ENCODE assay signal across 8 mouse cellular contexts in the genomic region with DNA sequence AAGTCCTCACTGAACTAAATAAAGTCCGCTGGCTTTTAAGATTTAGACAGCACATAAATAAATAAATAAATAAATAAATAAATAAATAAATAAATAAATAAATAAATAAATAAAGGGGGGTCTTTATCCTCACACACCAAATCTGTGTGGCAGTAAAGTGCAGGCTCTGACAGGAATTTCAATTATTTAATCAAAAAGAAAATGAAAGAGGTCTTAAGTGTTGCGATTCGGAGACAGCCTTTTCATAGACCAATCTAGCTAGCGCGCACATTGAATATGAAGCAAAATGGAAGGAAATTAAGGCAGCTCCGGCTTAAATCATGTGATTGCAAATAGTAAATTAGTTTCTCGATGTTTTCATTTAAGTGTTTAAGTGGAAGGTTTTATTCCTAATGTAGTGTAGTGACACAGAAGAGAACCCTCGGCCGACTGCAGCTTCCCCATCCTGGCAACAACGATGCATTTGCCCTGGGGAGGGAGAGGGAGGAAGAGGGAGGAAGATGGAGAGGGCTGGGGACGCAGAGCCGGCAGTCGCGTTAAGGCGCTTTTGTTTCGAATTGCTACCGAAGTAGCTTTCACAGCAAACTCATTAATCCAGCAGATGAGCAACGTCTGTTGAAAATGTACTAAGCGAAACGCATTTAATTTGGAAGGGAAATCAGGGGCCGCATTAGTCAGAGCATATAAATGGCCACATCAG. TPM values are rescaled to one million over a fixed set of nuclear protein-coding genes. Genes with fewer than 3 reads are reported as not detected.
DNase-seq lines count a peak whose midpoint lies in the region; ATAC-seq and TF ChIP-seq lines count a peak whose summit lies in the region.

No protein-coding gene starts in this region.

- no peaks in the 10 kb centered on the region for H3K79me2 ChIP-seq in heart, adult 2 months (replicated peaks; ENCODE audit: control insufficient read depth, insufficient read depth, low read length)

- peak overlapping the region; percentile 27 for H3K4me3 ChIP-seq in heart, adult 2 months
- H3K4me3 ChIP-seq in forebrain, embryonic 11.5 days (ENCODE audit: low read depth, low read length) = peak overlapping the region; percentile 15; the same call in 1 of the 2 replicates
- H3K4me3 ChIP-seq in liver, embryonic 12.5 days = peak overlapping the region; percentile 8; the same call in 1 of the 2 replicates

- H3K9ac ChIP-seq in heart, adult 2 months (ENCODE audit: low read depth, low read length) = no peak overlapping the region
- no peak overlapping the region for H3K9ac ChIP-seq in forebrain, embryonic 11.5 days (ENCODE audit: low read length)
- no peak overlapping the region for H3K9ac ChIP-seq in liver, embryonic 12.5 days

- H3K4me2 ChIP-seq in forebrain, embryonic 11.5 days (ENCODE audit: low read depth, low read length, severe bottlenecking) = peak overlapping the region; percentile 46
- H3K4me2 ChIP-seq in liver, embryonic 12.5 days = peak overlapping the region; percentile 27

- ATAC-seq in forebrain, embryonic 11.5 days (replicated peaks; ENCODE audit: low FRiP score) = no peak; the same call in 1 of the 2 replicates
- no peak for ATAC-seq in liver, embryonic 12.5 days

- H3K4me1 ChIP-seq in heart, adult 2 months (ENCODE audit: control insufficient read depth, insufficient read depth, low read length) = no peaks in the 10 kb centered on the region
- H3K4me1 ChIP-seq in forebrain, embryonic 11.5 days (replicated peaks; ENCODE audit: control insufficient read depth, insufficient read depth, low read length) = no peaks in the 10 kb centered on the region
- 0 out of 2 replicates have a peak, but pooled peaks cover 3% of the 10 kb centered on the region for H3K4me1 ChIP-seq in liver, embryonic 12.5 days

- H3K9me3 ChIP-seq in forebrain, embryonic 11.5 days (ENCODE audit: control insufficient read depth, low read length) = no peaks in the 10 kb centered on the region
- H3K9me3 ChIP-seq in liver, embryonic 12.5 days (replicated peaks) = no peaks in the 10 kb centered on the region

- no peaks in the 10 kb centered on the region for H3K36me3 ChIP-seq in heart, adult 2 months (ENCODE audit: control insufficient read depth, insufficient read depth, low read length)
- no peaks in the 10 kb centered on the region for H3K36me3 ChIP-seq in forebrain, embryonic 11.5 days (ENCODE audit: control insufficient read depth, insufficient read depth, low read length)
- H3K36me3 ChIP-seq in liver, embryonic 12.5 days = no peaks in the 10 kb centered on the region

- no peak for TF ChIP-seq EP300 in heart, adult 2 months (IDR thresholded peaks at IDR 0.05; ENCODE audit: insufficient read depth, low read depth, low read length)

- no peak overlapping the region for H3K27ac ChIP-seq in heart, adult 2 months
- no peak overlapping the region for H3K27ac ChIP-seq in forebrain, embryonic 11.5 days (ENCODE audit: low read depth, low read length)
- H3K27ac ChIP-seq in liver, embryonic 12.5 days = no peak overlapping the region

- no peak for TF ChIP-seq POLR2A in heart, adult 2 months (IDR thresholded peaks at IDR 0.05; ENCODE audit: insufficient read depth, low read depth, low read length)

- no peaks in the 10 kb centered on the region for H3K27me3 ChIP-seq in heart, adult 2 months (ENCODE audit: control insufficient read depth, insufficient read depth, low read length)
- H3K27me3 ChIP-seq in forebrain, embryonic 11.5 days (ENCODE audit: control insufficient read depth, insufficient read depth, low read length) = peaks cover 59% of the 10 kb centered on the region
- H3K27me3 ChIP-seq in liver, embryonic 12.5 days (replicated peaks) = peaks cover 37% of the 10 kb centered on the region

- WGBS in heart, adult 2 months = 8% methylated on average over 21 of the region's 21 CpGs
- WGBS in forebrain, embryonic 11.5 days = 4% methylated on average over 21 of the region's 21 CpGs
- WGBS in liver, embryonic 12.5 days (ENCODE audit: insufficient replicate concordance) = 16% methylated on average over 21 of the region's 21 CpGs

- no peak for TF ChIP-seq CTCF in heart, adult 2 months (IDR thresholded peaks at IDR 0.05)

- no peak for DNase-seq in heart, adult 2 months
- no peak for DNase-seq in heart, postnatal 25 days (ENCODE audit: low spot score)
- peak; percentile 77 for DNase-seq in A20 (ENCODE audit: low read depth, low spot score)
- DNase-seq in forebrain, embryonic 11.5 days (ENCODE audit: low spot score) = peak; percentile 56
- DNase-seq in telencephalon, adult 2 months (ENCODE audit: low read depth, low spot score) = peak; percentile 15
- DNase-seq in urinary bladder, postnatal 36 days (ENCODE audit: low spot score in 2 of 2) = no peak
- no peak for DNase-seq in left cerebral cortex, adult 8-10 months (ENCODE audit: low spot score in 2 of 2)

- intact Hi-C loops in heart, adult 2 months (cut with DNase I) = no loop called here
- intact Hi-C loops in heart, postnatal 25 days (cut with DNase I) = no loop called here

RNA-seq across cellular contexts. Expression of a gene that starts 15.3 kb away (rescaled TPM):
- total RNA-seq in heart, adult 2 months (2021) = not detected
- polyA plus RNA-seq in heart, adult 2 months (2012; rRNA removed) = not detected in 2 replicates
- not detected for total RNA-seq in heart, postnatal 25 days (2021)
- polyA plus RNA-seq in forebrain, embryonic 11.5 days (2014; fragmentation: Nextera tagmentation; extraction: Ambion mirVana) = 0.72 and 1.7 TPM in 2 replicates
- polyA plus RNA-seq in liver, embryonic 12.5 days (2016; fragmentation: Nextera tagmentation; extraction: Ambion mirVana) = not detected in 2 replicates
- not detected for total RNA-seq in left cerebral cortex, adult 8-10 months (2022)

RNA-seq across cellular contexts. Expression of a gene that starts 57.8 kb away (rescaled TPM):
- total RNA-seq in heart, adult 2 months (2021) = 1,000 to 10,000 TPM; 1,540 to 1,554 TPM
- polyA plus RNA-seq in heart, adult 2 months (2012; rRNA removed) = 2,007 and 3,319 TPM in 2 replicates
- total RNA-seq in heart, postnatal 25 days (2021) = 1,000 to 10,000 TPM; 1,172 to 1,478 TPM
- polyA plus RNA-seq in forebrain, embryonic 11.5 days (2014; fragmentation: Nextera tagmentation; extraction: Ambion mirVana) = 3,498 and 3,614 TPM in 2 replicates
- 2,428 and 2,723 TPM in 2 replicates for polyA plus RNA-seq in liver, embryonic 12.5 days (2016; fragmentation: Nextera tagmentation; extraction: Ambion mirVana)
- 1,000 to 10,000 TPM; 1,516 to 1,907 (median 1,709) TPM for total RNA-seq in left cerebral cortex, adult 8-10 months (2022)

Comparison
In these comparisons a context has a peak if more than half of its experiments do, and no peak if none do; other contexts are left out.
1. DNase-seq: peak in A20 (single experiment), forebrain, embryonic 11.5 days (single experiment) and telencephalon, adult 2 months (single experiment); none in heart, adult 2 months (0 of 2), heart, postnatal 25 days (single experiment), urinary bladder, postnatal 36 days (0 of 2) and left cerebral cortex, adult 8-10 months (0 of 2).
2. Peak in every context shown above with its lines, with median percentiles within 50 percentile points of each other: H3K4me3 ChIP-seq.